Mouse (Mus musculus) testis, adult 2 months (tissue): ENCODE measurements around the gene Zbtb8b. TPM values are rescaled to one million over a fixed set of nuclear protein-coding genes. Genes with fewer than 3 reads are reported as not detected.
A peak's percentile ranks its signal among the peaks of the same experiment; 100 is the strongest.
"Not testable (repeated sequence)": the region's sequence is repeated elsewhere in the genome, so short reads cannot be mapped to it uniquely, and the experiment has no call there.

Source experiments
- H3K27ac ChIP-seq: fragments of 200-500 bp; 2 replicates; pipeline ENCODE4 v1.5.1; 2012; ENCODE audit warnings: low read depth, low read length; ENCODE audit not compliant: control insufficient read depth, insufficient read depth
- H3K27me3 ChIP-seq: fragments of 200-500 bp; 2 replicates; pipeline ENCODE4 v1.6.1; 2012; ENCODE audit warnings: mild to moderate bottlenecking, low read length, moderate library complexity; ENCODE audit not compliant: control insufficient read depth, insufficient read depth
- H3K36me3 ChIP-seq: fragments of 200-500 bp; 2 replicates; pipeline ENCODE4 v1.6.1; 2012; ENCODE audit warnings: mild to moderate bottlenecking, low read length; ENCODE audit not compliant: control insufficient read depth, insufficient read depth
- H3K4me1 ChIP-seq: fragments of 200-500 bp; 2 replicates; pipeline ENCODE4 v1.6.1; 2012; ENCODE audit warnings: low read length; ENCODE audit not compliant: control insufficient read depth, insufficient read depth
- H3K4me3 ChIP-seq: fragments of 200-500 bp; 2 replicates; pipeline ENCODE4 v1.5.1; 2012; ENCODE audit warnings: low read depth, mild to moderate bottlenecking, low read length, moderate library complexity, mixed read lengths; ENCODE audit not compliant: control insufficient read depth
- CTCF ChIP-seq: fragments of 200-500 bp; IDR thresholded peaks from 2 replicates; pipeline ENCODE4 v1.5.1; 2012; ENCODE audit warnings: low read depth, mild to moderate bottlenecking, inconsistent platforms, low read length, moderate library complexity; ENCODE audit not compliant: control insufficient read depth, insufficient read depth, insufficient replicate concordance
- POLR2A ChIP-seq: fragments of 200-500 bp; IDR thresholded peaks from 2 replicates; pipeline ENCODE4 v1.6.1; 2012; ENCODE audit warnings: low read depth, mild to moderate bottlenecking, inconsistent platforms, low read length, moderate library complexity; ENCODE audit not compliant: control insufficient read depth
- polyA plus RNA-seq: library from polyadenylated mRNA; depleted of rRNA; stranded (reverse); fragments of >200 nt; gene quantifications from 2 replicates; pipeline ENCODE4 v1.2.3, GENCODE M21; 2012

The Zbtb8b gene
- polyA plus RNA-seq, 1 experiment, result 1.0 TPM

GRCm38 (mm10) chr4:129415892-129416291, 24.8 kb downstream of the Zbtb8b start:
- TF ChIP-seq POLR2A (no peak), CTCF (peak; percentile 38; the same call in 1 of the 2 replicates)
- Histone ChIP-seq H3K4me3 (no peak overlapping the region), H3K27me3 (no peaks in the 10 kb centered on the region), H3K4me1 (peaks cover 3% of the 10 kb centered on the region), H3K27ac (no peak overlapping the region), H3K36me3 (no peaks in the 10 kb centered on the region)

GRCm38 (mm10) chr4:129410991-129411390, 29.7 kb downstream of the Zbtb8b start:
- Histone ChIP-seq H3K4me3 (no peak overlapping the region), H3K36me3 (no peaks in the 10 kb centered on the region), H3K27me3 (no peaks in the 10 kb centered on the region), H3K27ac (no peak overlapping the region), H3K4me1 (peaks cover under 1% of the 10 kb centered on the region)
- TF ChIP-seq CTCF (no peak), POLR2A (no peak)

DNA sequence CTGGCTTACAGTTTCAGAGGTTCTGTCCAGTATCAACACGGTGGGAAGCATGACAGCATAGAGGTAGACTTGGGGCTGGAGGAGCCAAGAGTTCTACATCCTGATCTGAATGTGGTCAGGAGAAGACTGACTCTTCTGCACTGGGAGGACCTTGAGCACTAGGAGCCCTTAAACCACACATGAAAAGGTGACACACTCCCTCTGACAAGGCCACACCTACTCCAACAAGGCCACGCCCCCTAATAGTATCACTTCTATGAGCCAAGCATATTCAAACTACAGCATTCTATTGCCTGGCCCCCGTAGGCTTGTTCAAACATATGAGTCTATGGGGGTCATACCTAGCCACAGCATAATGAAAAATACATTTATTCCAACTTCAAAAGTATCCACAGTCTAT, 30.1 kb downstream of the Zbtb8b start:
- H3K27ac ChIP-seq, H3K36me3 ChIP-seq, H3K4me1 ChIP-seq, H3K4me3 ChIP-seq, H3K27me3 ChIP-seq: not testable (repeated sequence)

DNA sequence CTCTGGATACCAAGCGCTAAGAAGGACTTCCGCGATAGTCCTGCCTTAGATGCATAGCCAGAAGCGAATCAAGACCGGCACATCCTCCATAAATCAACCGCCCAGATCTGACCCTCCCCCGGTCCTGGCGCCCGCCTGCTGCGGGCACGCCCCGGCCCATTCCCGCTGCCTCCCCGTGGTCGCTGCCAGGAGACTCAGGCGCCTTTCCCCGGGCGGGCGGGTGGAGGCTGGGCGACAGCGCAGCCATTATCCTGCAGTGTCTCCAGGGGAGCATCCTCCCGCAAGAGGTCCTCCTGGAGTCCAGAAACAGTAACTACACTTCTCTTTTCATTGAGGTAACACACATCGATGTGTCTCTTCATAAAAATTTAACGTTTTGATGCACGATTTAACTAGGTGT, 34.2 kb downstream of the Zbtb8b start:
- Histone ChIP-seq H3K27ac (no peak overlapping the region), H3K4me1 (peaks cover 2% of the 10 kb centered on the region), H3K27me3 (no peaks in the 10 kb centered on the region), H3K4me3 (peak overlapping the region; percentile 35), H3K36me3 (no peaks in the 10 kb centered on the region)
- TF ChIP-seq CTCF, result no peak; the same call in 1 of the 2 replicates
- TF ChIP-seq POLR2A, result no peak

GRCm38 (mm10) chr4:129399813-129400212, 40.8 kb downstream of the Zbtb8b start:
- Histone ChIP-seq H3K36me3 (no peaks in the 10 kb centered on the region), H3K4me3 (no peak overlapping the region), H3K27ac (no peak overlapping the region), H3K27me3 (no peaks in the 10 kb centered on the region), H3K4me1 (no peaks in the 10 kb centered on the region)
- TF ChIP-seq POLR2A, result no peak
- no peak for TF ChIP-seq CTCF

- Histone ChIP-seq H3K4me1 (no peaks in the 10 kb centered on the region), H3K27ac (no peak overlapping the region), H3K27me3 (no peaks in the 10 kb centered on the region), H3K36me3 (no peaks in the 10 kb centered on the region), H3K4me3 (no peak overlapping the region)
- no peak for TF ChIP-seq CTCF
Measured at GRCm38 (mm10) chr4:129396960-129397359, 43.7 kb downstream of the Zbtb8b start.

DNA sequence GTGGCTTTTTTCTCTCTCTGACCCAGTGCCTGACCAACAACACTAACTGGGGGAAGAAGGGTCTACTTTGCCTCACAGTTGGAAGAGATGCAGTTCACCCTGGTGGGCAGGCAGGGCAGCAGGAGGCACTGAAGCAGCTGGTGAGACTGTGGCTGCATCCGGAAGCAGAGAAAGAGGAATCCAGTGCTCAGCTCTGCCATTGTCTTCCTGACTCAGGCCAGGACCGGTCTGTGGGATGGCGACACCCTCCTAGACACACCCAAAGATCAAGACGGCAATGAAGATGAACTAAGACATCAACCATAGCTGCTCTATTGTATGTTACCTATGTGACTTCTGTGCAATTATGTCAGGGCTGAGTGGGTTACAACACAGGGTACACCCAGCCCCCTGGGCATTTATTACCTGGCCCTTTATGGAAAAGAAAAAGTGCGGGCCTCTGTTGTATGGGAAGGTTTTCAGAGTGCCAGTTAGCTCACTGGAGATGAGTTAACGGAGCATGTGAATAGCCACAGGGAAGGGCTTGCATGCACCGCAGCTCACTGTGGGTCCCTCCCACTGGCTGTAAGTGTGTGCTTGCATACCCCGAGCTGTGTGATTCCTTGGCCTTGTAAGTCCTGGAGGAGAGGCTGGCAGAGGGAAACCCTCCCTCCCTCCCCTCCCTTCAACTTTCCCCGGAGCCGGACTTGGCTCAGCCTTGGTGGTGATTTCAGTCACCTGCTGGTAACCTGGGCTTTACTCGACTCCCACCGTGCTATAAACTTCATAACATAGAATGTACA, 46.4 kb downstream of the Zbtb8b start:
- TF ChIP-seq POLR2A (no peak), CTCF (no peak)
- H3K27ac ChIP-seq, result no peak overlapping the region

DNA sequence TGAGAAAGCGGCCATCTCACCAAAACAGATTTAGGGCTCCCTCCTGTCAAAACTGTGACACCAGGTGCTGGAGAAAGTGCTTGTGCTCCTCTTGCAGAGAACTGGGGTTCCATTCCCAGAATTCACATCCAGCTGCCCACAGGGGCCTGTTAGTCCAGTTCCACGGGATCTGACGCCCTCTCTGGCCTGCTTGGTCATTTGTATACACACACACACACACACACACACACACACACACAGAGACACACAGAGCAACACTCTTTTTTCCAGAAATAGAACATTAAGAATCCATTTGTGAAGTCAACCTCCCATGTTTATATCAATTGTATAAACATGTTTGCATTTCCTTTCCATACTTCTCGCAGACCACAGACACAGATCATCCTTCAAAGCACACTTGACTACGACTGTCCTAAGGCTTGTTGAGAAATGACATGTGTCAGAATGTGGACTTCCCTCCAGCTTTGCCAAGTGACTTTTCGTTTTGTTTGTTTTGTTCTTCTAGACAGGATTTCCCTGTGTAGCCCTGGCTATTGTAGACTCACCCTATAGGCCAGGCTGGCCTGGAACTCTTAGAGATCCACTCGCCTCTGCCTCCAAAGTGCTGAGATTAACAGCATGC, 49.6 kb downstream of the Zbtb8b start:
- H3K27ac ChIP-seq, result no peak overlapping the region
- no peaks in the 10 kb centered on the region for H3K36me3 ChIP-seq
- no peaks in the 10 kb centered on the region for H3K27me3 ChIP-seq
- H3K4me1 ChIP-seq, result no peaks in the 10 kb centered on the region
- no peak for TF ChIP-seq POLR2A
- TF ChIP-seq CTCF, result no peak
- no peak overlapping the region for H3K4me3 ChIP-seq

More for the DNA sequence above, 46.4 kb downstream of the Zbtb8b start:
- no peaks in the 10 kb centered on the region for H3K4me1 ChIP-seq
- no peak overlapping the region for H3K4me3 ChIP-seq
- H3K36me3 ChIP-seq, result no peaks in the 10 kb centered on the region
- H3K27me3 ChIP-seq, result no peaks in the 10 kb centered on the region
